Mouse (Mus musculus) liver, embryonic 11.5 days (tissue): Measurements from ENCODE around the gene Creg2. TPM values are rescaled to one million over a fixed set of nuclear protein-coding genes. Genes with fewer than 3 reads are reported as not detected.

Experiments used
- ATAC-seq: fragments of 200-750 bp; cut with Nextera tagmentation; replicated peaks from 2 replicates; pipeline ENCODE4 v1.8.0; 2017; ENCODE audit warnings: moderate number of reproducible peaks, mild to moderate bottlenecking, moderate TSS enrichment, moderate library complexity; ENCODE audit not compliant: low FRiP score
- DNase-seq: peaks from one replicate; pipeline ENCODE4 v3.0.0-alpha.2; 2017; ENCODE audit warnings: low spot score
- H3K27ac ChIP-seq: fragments of 300-500 bp; sonication (generic); 2 replicates; pipeline ENCODE4 v1.5.1; 2014; ENCODE audit warnings: mild to moderate bottlenecking, low read depth, low read length, control low read depth
- H3K27me3 ChIP-seq: fragments of 300-500 bp; sonication (generic); replicated peaks from 2 replicates; pipeline ENCODE4 v1.6.1; 2014; ENCODE audit warnings: low read length, mixed read lengths; ENCODE audit not compliant: control insufficient read depth, insufficient read depth
- H3K36me3 ChIP-seq: fragments of 300-500 bp; sonication (generic); 2 replicates; pipeline ENCODE4 v1.6.1; 2014; ENCODE audit warnings: mild to moderate bottlenecking, low read length, moderate library complexity, mixed read lengths; ENCODE audit not compliant: control insufficient read depth, insufficient read depth
- H3K4me1 ChIP-seq: fragments of 300-500 bp; sonication (generic); replicated peaks from 2 replicates; pipeline ENCODE4 v1.6.1; 2014; ENCODE audit warnings: low read length, mixed read lengths; ENCODE audit not compliant: control insufficient read depth, insufficient read depth
- H3K4me2 ChIP-seq: fragments of 300-500 bp; sonication (generic); 2 replicates; pipeline ENCODE4 v1.6.1; 2014; ENCODE audit warnings: mild to moderate bottlenecking, control low read depth, moderate library complexity
- H3K4me3 ChIP-seq: fragments of 300-500 bp; sonication (generic); 2 replicates; pipeline ENCODE4 v1.5.1; 2014; ENCODE audit warnings: low read depth, low read length, control low read depth
- H3K9ac ChIP-seq: fragments of 300-500 bp; sonication (generic); 2 replicates; pipeline ENCODE4 v1.6.1; 2014; ENCODE audit warnings: low read depth, low read length, control low read depth
- H3K9me3 ChIP-seq: fragments of 300-500 bp; sonication (generic); 2 replicates; pipeline ENCODE4 v1.6.1; 2016; ENCODE audit warnings: low read length, inconsistent platforms, mixed read lengths; ENCODE audit not compliant: control insufficient read depth
- WGBS: fragments of 180-500 bp; shearing (Covaris S2); extraction: QIAGEN DNeasy Blood & Tissue Kit; methylation state at CpG from one replicate; pipeline ENCODE4 v1.1.7; 2014; 5-methylcytosine and 5-hydroxymethylcytosine counted together
- polyA plus RNA-seq: library from polyadenylated mRNA; unstranded; fragments of >200 nt; fragmentation: Nextera tagmentation; extraction: Ambion mirVana; gene quantifications from 2 replicates; pipeline ENCODE4 v1.2.1, GENCODE M21; 2014

Gene Creg2
- polyA plus RNA-seq, 1 experiment from 2014 or later, result not detected

- DNase-seq, result no peak
- H3K9me3 ChIP-seq, result no peaks in the 10 kb centered on the region
- H3K4me1 ChIP-seq, result no peaks in the 10 kb centered on the region
- WGBS, result 65% methylated on average over 8 of the region's 8 CpGs
- peaks cover 35% of the 10 kb centered on the region for H3K27me3 ChIP-seq
- no peak overlapping the region for H3K27ac ChIP-seq
- H3K9ac ChIP-seq, result no peak overlapping the region
- no peak overlapping the region for H3K4me2 ChIP-seq
- no peak for ATAC-seq
- no peak overlapping the region for H3K4me3 ChIP-seq
- H3K36me3 ChIP-seq, result no peaks in the 10 kb centered on the region
Measured at GRCm38 (mm10) chr1:39645905-39646759, 5.1 kb downstream of the Creg2 start.

- ATAC-seq, result no peak
- 70% methylated on average over 1 of the region's 1 CpGs for WGBS
- Histone ChIP-seq H3K9ac (no peak overlapping the region), H3K4me2 (no peak overlapping the region), H3K27me3 (peaks cover 17% of the 10 kb centered on the region), H3K4me1 (no peaks in the 10 kb centered on the region), H3K9me3 (no peaks in the 10 kb centered on the region), H3K4me3 (no peak overlapping the region), H3K27ac (no peak overlapping the region), H3K36me3 (no peaks in the 10 kb centered on the region)
- no peak for DNase-seq
Measured at GRCm38 (mm10) chr1:39644333-39644732, 6.9 kb downstream of the Creg2 start.

DNA sequence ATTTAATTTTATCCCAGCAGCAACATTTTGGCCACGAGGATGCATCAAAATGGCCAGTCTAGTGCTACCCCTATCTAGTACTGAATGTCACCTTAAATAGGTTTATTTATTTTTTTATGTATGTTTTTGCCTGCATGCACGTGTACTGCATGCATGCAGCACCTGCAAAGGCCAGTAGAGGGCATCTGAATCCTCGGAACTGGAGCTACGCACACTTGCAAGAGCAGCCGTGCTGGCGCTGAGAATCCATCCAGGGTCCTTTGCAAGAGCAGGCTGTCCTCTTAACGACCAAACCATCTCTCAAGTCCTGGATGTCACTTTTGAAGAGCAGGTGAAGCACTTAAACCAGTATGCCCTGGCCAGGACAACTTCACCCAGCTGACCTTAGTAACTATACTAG lies 9.6 kb downstream of the Creg2 start:
- no peaks in the 10 kb centered on the region for H3K36me3 ChIP-seq
- no peaks in the 10 kb centered on the region for H3K9me3 ChIP-seq
- DNase-seq (no peak), ATAC-seq (no peak)
- no peak overlapping the region for H3K27ac ChIP-seq
- H3K4me2 ChIP-seq, result no peak overlapping the region
- no peaks in the 10 kb centered on the region for H3K4me1 ChIP-seq
- no peaks in the 10 kb centered on the region for H3K27me3 ChIP-seq
- H3K9ac ChIP-seq, result no peak overlapping the region
- 85% methylated on average over 7 of the region's 7 CpGs for WGBS
- H3K4me3 ChIP-seq, result no peak overlapping the region

GRCm38 (mm10) chr1:39637139-39637538 lies 14.1 kb downstream of the Creg2 start:
- 60% methylated on average over 8 of the region's 8 CpGs for WGBS
- no peak for ATAC-seq

DNA sequence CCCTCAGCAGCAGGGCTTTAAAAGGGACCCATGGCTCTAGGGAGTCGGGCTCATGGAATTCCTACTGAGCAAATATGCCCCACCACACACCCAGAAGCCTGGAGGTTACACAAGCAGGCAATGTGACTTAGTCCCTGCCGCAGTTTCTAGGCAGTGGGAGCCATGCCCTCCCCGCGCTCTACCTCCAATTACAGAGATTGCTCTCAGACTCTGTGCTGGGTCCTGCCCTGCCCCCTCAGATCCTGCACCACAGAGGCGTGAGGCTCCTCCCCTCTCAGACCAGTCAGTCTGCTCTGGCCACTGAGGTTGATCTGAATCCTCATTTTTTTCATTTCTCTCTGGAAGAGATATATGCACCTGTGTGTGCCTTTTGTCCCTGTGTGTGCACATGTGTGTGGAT lies 14.6 kb downstream of the Creg2 start:
- DNase-seq (no peak), ATAC-seq (no peak)
- Histone ChIP-seq H3K9me3 (no peaks in the 10 kb centered on the region), H3K9ac (no peak overlapping the region), H3K36me3 (no peaks in the 10 kb centered on the region), H3K4me2 (no peak overlapping the region), H3K4me1 (no peaks in the 10 kb centered on the region), H3K27me3 (no peaks in the 10 kb centered on the region), H3K27ac (no peak overlapping the region), H3K4me3 (no peak overlapping the region)
- WGBS, result 6% methylated on average over 5 of the region's 5 CpGs

More at GRCm38 (mm10) chr1:39637139-39637538, 14.1 kb downstream of the Creg2 start:
- Histone ChIP-seq H3K4me1 (no peaks in the 10 kb centered on the region), H3K27me3 (no peaks in the 10 kb centered on the region), H3K36me3 (no peaks in the 10 kb centered on the region), H3K4me2 (no peak overlapping the region), H3K9me3 (no peaks in the 10 kb centered on the region), H3K4me3 (no peak overlapping the region), H3K27ac (no peak overlapping the region), H3K9ac (no peak overlapping the region)
- no peak for DNase-seq

DNA sequence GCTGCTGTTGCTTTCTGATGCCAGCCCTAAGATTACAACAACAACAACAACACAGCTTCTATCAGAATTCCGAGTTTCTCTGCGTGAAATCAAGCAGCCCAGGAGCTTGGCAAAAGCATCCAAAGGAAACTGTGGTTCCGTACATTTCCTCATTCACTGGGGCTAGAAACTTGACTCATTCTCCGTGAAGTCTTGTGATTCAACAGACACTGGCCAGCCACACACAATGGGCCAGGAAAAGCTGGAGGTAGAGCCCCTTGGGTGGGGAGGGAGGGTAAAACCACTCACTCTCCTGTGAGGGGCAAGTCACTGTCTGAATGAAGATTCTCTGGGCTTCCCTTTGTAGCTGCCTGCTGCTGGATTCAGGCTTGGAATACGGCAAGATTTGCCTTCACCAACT lies 15.1 kb downstream of the Creg2 start:
- Histone ChIP-seq H3K9ac (no peak overlapping the region), H3K4me2 (no peak overlapping the region), H3K4me3 (no peak overlapping the region), H3K27me3 (no peaks in the 10 kb centered on the region), H3K27ac (no peak overlapping the region), H3K9me3 (no peaks in the 10 kb centered on the region), H3K4me1 (no peaks in the 10 kb centered on the region), H3K36me3 (no peaks in the 10 kb centered on the region)
- ATAC-seq, result no peak
- WGBS, result 23% methylated on average over 5 of the region's 5 CpGs
- no peak for DNase-seq

GRCm38 (mm10) chr1:39628606-39629005 lies 22.7 kb downstream of the Creg2 start:
- no peaks in the 10 kb centered on the region for H3K36me3 ChIP-seq
- ATAC-seq (no peak), DNase-seq (no peak)
- no peaks in the 10 kb centered on the region for H3K27me3 ChIP-seq
- H3K9ac ChIP-seq, result no peak overlapping the region
- no peak overlapping the region for H3K4me2 ChIP-seq
- no peaks in the 10 kb centered on the region for H3K9me3 ChIP-seq
- WGBS, result 76% methylated on average over 9 of the region's 9 CpGs
- no peak overlapping the region for H3K27ac ChIP-seq
- no peaks in the 10 kb centered on the region for H3K4me1 ChIP-seq
- H3K4me3 ChIP-seq, result no peak overlapping the region

GRCm38 (mm10) chr1:39625491-39625890 lies 25.8 kb downstream of the Creg2 start:
- Histone ChIP-seq H3K9me3 (no peaks in the 10 kb centered on the region), H3K36me3 (no peaks in the 10 kb centered on the region), H3K4me1 (no peaks in the 10 kb centered on the region), H3K27ac (no peak overlapping the region), H3K4me2 (no peak overlapping the region), H3K9ac (no peak overlapping the region), H3K27me3 (no peaks in the 10 kb centered on the region), H3K4me3 (no peak overlapping the region)
- WGBS, result 52% methylated on average over 3 of the region's 3 CpGs
- ATAC-seq, result no peak
- no peak for DNase-seq

DNA sequence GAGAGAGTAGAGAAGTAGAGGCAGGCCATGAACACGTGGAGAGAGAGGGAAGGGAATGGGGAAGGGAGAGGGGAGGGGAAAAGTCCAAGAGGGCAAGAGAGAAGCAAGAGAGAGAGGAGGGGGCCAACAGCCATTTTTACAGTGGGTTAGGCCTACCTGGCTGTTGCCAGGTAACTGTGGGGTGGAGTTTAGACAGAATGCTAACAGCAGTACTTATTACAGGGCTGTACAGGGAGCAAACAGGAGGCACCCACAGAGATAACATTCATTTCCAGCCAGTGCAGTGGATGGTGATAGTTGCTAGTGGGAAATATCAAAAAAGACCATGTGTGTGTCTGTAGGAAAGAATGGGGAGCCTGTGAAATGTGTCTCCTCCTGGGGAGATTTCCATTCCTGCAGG lies 27.5 kb downstream of the Creg2 start:
- Histone ChIP-seq H3K4me3 (no peak overlapping the region), H3K36me3 (no peaks in the 10 kb centered on the region), H3K9me3 (no peaks in the 10 kb centered on the region), H3K27ac (no peak overlapping the region), H3K9ac (no peak overlapping the region), H3K4me2 (no peak overlapping the region), H3K4me1 (no peaks in the 10 kb centered on the region), H3K27me3 (no peaks in the 10 kb centered on the region)
- DNase-seq (no peak), ATAC-seq (no peak)
- WGBS, result 28% methylated on average over 1 of the region's 1 CpGs
